Mouse (Mus musculus) MEL (cell line): ENCODE measurements around the gene 2010003K11Rik.

Source experiments
- CTCF ChIP-seq, 3 experiments: IDR thresholded peaks in 2 of 3; conservative IDR thresholded peaks in 1 of 3; 2 replicates each; pipeline ENCODE4 v1.5.1; 2011 to 2012; ENCODE audit warnings: low read length in 3 of 3, low read depth in 2 of 3, mild to moderate bottlenecking in 2 of 3, improper control_type of control experiment in 1 of 3, inconsistent platforms in 1 of 3, mixed read lengths in 1 of 3, moderate library complexity in 1 of 3; ENCODE audit not compliant: control insufficient read depth in 1 of 3, insufficient read depth in 1 of 3, poor library complexity in 1 of 3, severe bottlenecking in 1 of 3
- JUND ChIP-seq: IDR thresholded peaks from 2 replicates; pipeline ENCODE4 v1.6.1; 2011; ENCODE audit warnings: low read depth, mild to moderate bottlenecking, improper control_type of control experiment, low read length
- KAT2A ChIP-seq: conservative IDR thresholded peaks from 2 replicates; pipeline ENCODE4 v1.6.1; 2012; ENCODE audit warnings: low read depth, low read length, improper control_type of control experiment, inconsistent platforms
- MXI1 ChIP-seq: IDR thresholded peaks from 2 replicates; pipeline ENCODE4 v1.6.1; 2011; ENCODE audit warnings: mild to moderate bottlenecking, low read depth, low read length, improper control_type of control experiment
- POLR2AphosphoS2 ChIP-seq: IDR thresholded peaks from 2 replicates; pipeline ENCODE4 v1.6.1; 2011; ENCODE audit warnings: low read length, improper control_type of control experiment
- SIN3A ChIP-seq: IDR thresholded peaks from 2 replicates; pipeline ENCODE4 v1.6.1; 2012; ENCODE audit warnings: low read length, improper control_type of control experiment, inconsistent platforms
- TBP ChIP-seq: IDR thresholded peaks from 2 replicates; pipeline ENCODE4 v1.8.0; 2011; ENCODE audit warnings: low read depth, low read length, improper control_type of control experiment
- USF1 ChIP-seq: IDR thresholded peaks from 2 replicates; pipeline ENCODE4 v1.6.1; 2014; ENCODE audit warnings: low read depth, mild to moderate bottlenecking, inconsistent platforms, low read length, improper control_type of control experiment, moderate library complexity

DNA sequence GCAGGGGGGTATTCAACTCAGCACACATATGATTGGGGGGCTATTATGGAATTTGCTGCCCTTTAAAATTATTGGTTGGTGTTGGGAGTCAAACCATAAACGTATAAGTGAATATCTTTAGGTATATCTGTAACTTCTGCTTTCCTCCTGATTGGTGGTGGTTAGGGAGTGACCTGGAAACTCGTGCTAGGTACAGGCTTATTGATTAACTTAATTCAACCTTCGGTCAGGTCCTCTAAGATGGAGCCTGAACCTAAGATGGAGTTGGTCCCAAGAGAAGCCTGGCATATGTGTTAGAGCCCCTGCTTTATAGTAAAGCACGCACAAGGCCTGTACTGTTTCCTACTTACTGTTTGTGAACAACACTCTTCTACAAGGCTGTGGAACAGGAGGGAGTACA lies 46.7 kb upstream of the 2010003K11Rik start:
- no peak for TF ChIP-seq TBP
- no peak for TF ChIP-seq USF1
- TF ChIP-seq CTCF (IDR thresholded peaks at IDR 0.05 in 2 of 3, conservative IDR thresholded peaks at IDR 0.05 in 1 of 3; ENCODE audit: control insufficient read depth in 1 of 3, insufficient read depth in 1 of 3, low read depth in 2 of 3, low read length in 3 of 3, poor library complexity in 1 of 3, severe bottlenecking in 1 of 3) = no peak
- no peak for TF ChIP-seq MXI1
- TF ChIP-seq POLR2AphosphoS2 = no peak
- no peak for TF ChIP-seq JUND
- TF ChIP-seq SIN3A = no peak
- TF ChIP-seq KAT2A = no peak
